1 mouse cellular context compared by ENCODE assay signal in genomic region chr11:79994271-79994988, GRCm38 (mm10).
TF ChIP-seq lines count a peak whose summit lies in the region.

No protein-coding gene starts in this region.

TF ChIP-seq in MEL, 35 proteins besides CTCF, POLR2A, EP300 and RAD21 (continued from another document):
- TF ChIP-seq MAFK (IDR thresholded peaks at IDR 0.05; ENCODE audit: borderline replicate concordance, low read depth, low read length): no peak
- TF ChIP-seq MYB (IDR thresholded peaks at IDR 0.05; ENCODE audit: low read depth, low read length): no peak
- no peak for TF ChIP-seq TBP (IDR thresholded peaks at IDR 0.05; ENCODE audit: low read depth, low read length)
- TF ChIP-seq TAL1 (IDR thresholded peaks at IDR 0.05; ENCODE audit: low read length): no peak
- 0 out of 2 replicates have a peak, but pooled peaks have one; percentile 67 for TF ChIP-seq CHD1 (IDR thresholded peaks at IDR 0.05; ENCODE audit: low read depth, low read length)
- no peak for TF ChIP-seq NRF1 (IDR thresholded peaks at IDR 0.05; ENCODE audit: insufficient read depth, low read depth, low read length, poor library complexity, severe bottlenecking)
